Mouse (Mus musculus) cerebellum, adult 8-10 months (tissue): ENCODE data around the gene Gm6871.
"Not testable (repeated sequence)": the region's sequence is repeated elsewhere in the genome, so short reads cannot be mapped to it uniquely, and the experiment has no call there.

Experiments
- DNase-seq: peaks from one replicate; pipeline ENCODE4 v3.0.0; 2022

The Gm6871 gene

DNA sequence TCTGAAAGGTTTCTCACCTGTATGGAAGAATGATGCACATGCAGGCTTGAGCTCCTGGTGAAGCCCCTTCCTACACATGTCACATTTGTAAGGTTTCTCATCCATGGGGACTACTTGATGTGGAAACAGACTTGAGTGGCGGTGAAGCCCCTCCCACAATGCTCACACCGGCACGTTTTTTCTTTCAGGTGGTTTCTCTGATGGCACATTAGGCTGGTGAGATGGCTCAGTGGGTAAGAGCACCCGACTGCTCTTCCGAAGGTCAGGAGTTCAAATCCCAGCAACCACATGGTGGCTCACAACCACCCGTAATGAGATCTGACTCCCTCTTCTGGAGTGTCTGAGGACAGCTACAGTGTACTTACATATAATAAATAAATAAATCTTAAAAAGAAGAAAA is at the start of gene Gm6871:
Gene Gm6871 (minus strand): TSS at position 101 of the 400 bp plus-strand sequence.
- DNase-seq: not testable (repeated sequence)

DNA sequence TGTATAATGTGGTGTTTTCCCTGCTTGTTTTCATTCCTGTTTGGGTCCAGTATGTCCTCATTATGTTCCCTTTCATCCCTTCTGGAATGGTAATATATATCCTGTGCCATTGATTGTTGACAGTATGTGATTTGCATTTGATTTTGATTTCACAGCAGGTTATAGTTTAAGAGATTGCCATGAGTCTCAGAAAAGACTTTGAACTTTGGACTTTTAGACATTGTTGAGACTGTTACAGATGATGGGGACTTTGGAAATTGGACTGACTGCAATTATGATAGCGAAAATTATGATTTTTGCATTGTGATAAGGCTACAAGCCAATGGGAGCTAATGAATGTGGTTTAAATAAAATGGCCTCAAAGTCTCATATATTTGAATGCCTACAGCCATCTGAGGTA is 42.8 kb upstream of the Gm6871 start:
- not testable (repeated sequence) for DNase-seq

DNA sequence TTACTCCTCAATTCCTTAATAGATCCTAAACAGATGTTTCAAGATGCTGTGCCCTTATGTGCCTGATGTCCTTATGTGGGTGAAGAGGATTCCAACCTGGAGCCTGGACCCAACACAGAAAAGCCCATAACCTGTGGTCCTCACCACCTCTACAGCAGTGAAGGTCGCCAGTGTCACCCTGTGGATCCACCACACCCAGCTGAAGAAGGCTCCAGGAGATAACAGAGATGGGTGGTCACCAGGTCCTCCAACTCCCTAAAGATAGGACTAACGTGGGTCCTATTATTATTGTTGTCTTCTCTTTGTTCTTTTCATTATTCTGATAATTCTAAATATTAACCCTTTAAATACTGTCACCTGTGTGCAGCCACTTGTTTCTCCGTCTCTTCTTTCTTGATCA is 38.2 kb upstream of the Gm6871 start:
- no peak for DNase-seq

DNA sequence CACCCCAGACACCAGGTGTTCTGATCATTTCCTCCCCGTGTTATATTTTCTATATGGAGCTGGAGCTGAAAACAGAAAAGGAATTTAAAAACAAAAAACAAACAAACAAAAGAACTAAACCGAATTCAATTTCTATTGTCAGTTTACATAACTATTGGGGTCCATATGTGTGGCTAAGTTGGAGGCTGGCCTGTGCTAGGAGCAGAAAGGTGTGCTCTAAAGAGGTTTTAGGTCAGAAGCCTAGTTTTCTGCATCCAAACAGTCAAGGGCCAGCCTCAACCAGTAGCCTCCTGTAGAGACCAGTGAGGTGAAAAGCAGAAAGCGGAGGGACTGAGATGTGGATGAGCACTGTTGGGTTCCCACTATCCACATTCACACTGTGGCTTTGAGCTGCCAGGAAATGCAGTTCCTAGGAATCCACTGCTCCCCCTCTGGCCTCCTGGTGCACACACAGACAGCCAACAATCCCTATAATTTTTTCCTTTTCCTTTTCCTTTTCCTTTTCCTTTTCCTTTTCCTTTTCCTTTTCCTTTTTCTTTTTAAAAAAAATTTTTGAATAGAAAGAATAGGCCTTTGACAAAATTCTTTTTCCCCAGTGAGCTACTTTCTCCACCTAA is 26.6 kb upstream of the Gm6871 start:
- DNase-seq: no peak

GRCm38 (mm10) chr7:41599034-41599813 is 25.8 kb upstream of the Gm6871 start, which contains the start of gene 2610021A01Rik:
TSS of gene 2610021A01Rik (plus strand) at chr7:41599230.
- peak; percentile 79 for DNase-seq

DNA sequence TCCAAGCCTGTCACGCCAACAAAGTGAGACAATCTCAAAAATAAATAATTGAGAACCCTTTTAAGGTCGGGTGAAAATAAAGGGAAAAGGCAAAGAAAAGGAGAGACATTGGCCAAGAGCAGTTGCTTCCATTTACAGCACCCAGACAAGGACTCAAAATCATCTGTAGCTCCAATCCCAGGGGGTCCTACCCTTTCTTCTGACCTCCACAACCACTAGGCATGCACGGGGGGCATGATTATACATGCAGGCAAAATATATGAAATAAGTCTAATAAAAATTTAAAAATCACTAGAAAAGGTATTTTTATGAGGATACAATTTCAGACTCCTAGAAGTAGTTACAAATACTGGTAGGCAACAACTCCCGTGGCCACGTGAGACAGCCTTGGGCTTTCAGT is 25.2 kb upstream of the Gm6871 start:
- no peak for DNase-seq

DNA sequence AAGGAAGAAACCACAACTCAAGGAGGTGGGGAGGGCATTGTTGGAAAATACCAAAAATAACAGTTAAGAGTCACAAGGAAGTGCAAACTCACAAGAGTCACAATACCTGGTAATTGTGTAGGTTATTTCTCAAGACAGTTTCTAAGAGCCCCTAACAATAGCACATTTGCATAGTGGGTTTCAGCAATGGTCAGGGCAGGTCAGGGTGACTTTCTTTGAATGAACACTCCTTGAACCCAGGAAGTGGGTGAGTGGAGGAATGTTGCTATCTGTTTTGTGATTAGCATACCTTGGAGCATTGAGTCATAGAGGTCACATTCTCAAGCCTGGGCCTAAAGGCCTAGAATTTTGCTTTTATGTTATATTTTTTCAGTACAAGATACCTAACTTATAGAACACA is 14.4 kb upstream of the Gm6871 start:
- DNase-seq: not testable (repeated sequence)

DNA sequence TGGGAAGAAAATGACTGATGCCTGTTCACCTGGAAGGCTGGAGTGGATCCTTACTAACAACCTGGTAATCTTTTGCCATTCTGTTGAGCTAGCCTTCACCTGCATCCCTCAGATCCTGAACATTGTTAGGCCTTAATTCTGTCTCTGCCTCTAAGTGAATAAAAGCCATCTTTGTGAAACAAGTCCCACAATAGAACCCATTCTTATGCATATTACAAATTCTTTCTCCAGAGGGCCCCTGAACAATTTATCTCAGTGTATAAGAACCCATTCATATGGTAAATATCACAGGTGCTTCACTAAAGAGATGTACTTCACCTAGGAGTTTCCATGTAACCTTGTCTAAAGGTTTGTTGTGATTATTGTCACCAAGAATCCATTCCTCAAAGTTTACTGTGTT is 8.6 kb upstream of the Gm6871 start:
- no peak for DNase-seq

- no peak for DNase-seq
Observed at GRCm38 (mm10) chr7:41577956-41578355, 4.5 kb upstream of the Gm6871 start.

DNA sequence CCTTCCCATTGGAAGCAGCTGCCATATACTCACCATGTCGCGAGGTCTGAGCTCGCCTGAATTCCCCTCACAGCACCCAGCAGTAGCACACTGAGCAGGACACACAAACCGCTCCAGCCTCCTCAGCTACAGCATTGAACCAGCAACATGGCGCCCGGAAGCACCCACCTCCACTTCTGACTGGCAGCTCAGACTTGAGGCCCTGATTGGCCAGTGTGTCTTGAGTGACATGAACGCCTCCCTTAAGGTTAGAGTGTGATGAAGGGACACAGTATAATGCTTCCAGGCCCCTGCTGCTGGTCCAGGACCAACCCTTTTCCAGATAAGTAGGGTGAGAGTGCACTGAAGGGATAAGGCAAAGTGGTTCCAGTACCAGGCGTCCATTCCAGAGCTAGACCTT is 12.8 kb downstream of the Gm6871 start:
- DNase-seq: no peak

DNA sequence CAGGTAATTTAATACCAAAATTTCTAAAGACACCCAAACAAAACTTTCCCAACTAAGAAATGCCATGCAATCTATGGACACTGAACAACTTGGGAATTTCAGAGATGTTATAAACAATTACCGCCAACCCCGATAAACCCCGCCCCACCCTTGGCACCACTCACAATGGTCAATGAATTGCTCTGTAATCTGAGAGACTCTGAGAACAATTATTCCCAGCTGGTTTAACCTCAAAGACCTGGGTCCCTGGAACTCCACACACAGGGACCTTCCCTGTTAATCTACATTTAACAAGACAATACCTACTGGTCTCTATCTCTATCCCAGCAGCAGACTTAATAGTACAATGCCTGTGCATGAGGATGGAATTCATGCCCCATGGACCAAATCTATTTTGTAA is 60.8 kb downstream of the Gm6871 start:
- DNase-seq: no peak

DNA sequence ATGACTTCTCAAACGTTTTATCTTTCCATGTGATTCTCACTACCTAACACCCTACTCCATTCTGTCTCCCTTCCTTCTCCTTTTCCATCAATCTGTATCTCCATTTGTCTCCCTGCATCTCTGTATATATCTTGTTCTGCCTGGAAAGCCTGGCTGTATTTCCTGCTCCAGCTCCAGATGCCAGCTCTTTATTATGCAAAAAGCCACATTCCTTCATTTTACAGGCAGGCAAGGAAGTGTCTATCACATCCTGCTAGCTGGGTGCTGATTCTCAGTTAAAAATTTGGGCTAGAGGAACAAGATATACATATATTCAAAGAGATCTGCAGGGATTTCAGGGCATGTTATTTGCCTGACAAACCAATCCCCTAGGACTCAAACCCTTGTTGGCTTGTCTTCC is 61.3 kb downstream of the Gm6871 start:
- DNase-seq: no peak

DNA sequence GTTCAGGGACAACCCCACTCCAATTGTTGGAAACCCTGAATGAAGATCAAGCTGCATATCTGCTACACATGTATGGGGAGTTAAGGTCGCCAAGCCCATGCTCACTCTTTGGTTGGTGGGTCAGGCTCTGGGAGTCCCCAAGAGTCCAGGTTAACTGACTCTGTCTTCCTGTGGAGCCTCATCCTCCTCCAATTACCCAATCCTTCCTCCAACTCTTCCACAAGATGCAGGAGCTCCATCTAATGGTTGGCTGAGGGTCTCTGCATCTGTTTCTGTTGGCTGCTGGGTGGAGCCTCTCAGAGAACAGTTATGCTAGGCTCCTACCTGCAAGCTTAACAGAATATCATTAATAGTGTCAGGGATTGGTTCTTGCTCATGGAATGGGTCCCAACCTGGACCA is 71.1 kb downstream of the Gm6871 start:
- no peak for DNase-seq

DNA sequence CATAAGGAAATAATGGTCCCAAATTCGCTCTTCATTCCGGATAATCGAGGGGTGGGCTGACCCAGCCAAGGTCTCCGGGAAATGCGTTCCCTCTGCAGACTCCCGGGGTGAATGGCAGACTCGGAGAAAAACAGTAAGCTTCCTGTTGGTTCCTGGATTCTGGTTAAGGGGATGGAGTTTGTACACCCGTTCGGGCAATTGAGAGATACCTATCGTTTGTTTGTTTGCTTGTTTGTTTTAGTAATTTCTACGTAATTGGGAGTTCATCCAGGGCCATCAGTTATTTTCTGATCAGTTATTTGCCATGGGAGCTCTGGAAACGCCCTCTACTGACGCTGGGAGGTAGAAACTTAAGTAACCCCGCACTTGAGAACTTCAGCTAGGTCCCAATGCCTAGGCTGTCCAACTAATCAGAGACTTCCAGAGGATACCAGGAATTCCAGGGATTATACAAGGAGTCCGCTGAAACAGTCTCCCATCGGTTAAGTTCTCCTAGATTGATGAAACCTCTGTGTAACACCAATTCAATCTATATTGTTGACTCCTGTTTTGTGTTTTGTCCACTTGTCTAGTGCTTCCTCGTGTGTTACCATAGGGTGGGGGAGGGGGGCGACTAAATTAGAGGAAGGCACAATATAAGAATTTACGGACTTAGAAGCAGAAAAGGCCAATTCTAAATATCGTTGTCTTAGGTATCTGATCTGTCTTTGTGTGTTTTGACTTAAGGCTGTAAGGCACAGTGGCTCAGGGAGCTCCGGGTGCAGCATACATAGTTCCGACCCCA is 73.1 kb downstream of the Gm6871 start:
- DNase-seq: peak; percentile 65

DNA sequence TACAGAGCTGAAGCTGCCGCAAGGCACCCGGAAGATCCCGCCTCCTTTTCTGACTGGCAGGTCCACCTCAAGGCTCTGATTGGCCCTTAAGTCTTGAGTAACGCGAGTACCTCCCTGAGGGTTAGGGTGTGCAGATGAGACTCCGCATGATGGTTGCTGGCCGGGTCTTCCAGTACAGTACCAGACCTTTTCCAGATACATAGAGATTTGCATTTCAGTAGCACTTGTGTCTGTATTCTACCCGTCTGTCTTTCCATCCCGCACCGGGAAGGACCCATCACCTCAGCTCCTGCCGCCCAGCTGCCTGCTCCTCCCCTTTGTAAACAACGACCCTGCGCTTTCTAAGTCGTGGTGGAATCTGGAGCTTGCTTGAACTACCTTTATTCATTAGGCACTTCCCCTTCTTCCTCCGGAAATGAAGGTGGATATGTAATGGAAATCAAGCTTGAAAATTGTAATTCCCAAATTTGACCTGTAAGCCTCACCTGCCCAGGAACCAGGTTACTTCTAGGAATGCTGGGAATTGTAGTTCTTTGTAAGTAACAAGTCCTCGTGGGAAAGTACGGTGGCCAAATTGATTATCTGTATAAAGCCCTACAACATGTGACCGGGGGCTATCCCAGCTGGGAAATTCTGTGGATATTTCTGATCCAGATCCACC is 73.9 kb downstream of the Gm6871 start, which contains the start of the genes Gm20449 and AW146154:
Gene Gm20449 (minus strand): TSS at position 29 of the 661 bp plus-strand sequence.
Gene AW146154 (minus strand): TSS at position 502 of the 661 bp plus-strand sequence.
- peak; percentile 99 for DNase-seq

- not testable (repeated sequence) for DNase-seq
Observed at GRCm38 (mm10) chr7:41499018-41499388, 74.5 kb downstream of the Gm6871 start.

GRCm38 (mm10) chr7:41498464-41498863 is 75.0 kb downstream of the Gm6871 start:
- DNase-seq: peak; percentile 29

GRCm38 (mm10) chr7:41497871-41498270 is 75.6 kb downstream of the Gm6871 start:
- peak; percentile 38 for DNase-seq
